Mouse (Mus musculus) adrenal gland, adult 2 months (tissue): ENCODE measurements around the gene Spa17. TPM values are rescaled to one million over a fixed set of nuclear protein-coding genes. Genes with fewer than 3 reads are reported as not detected.

Experiments used
- DNase-seq: peaks from one replicate; pipeline ENCODE4 v3.0.0; 2021
- polyA plus RNA-seq: library from polyadenylated mRNA; depleted of rRNA; stranded (reverse); fragments of >200 nt; gene quantifications from 2 replicates; pipeline ENCODE4 v1.2.3, GENCODE M21; 2012; rRNA removed
- total RNA-seq, 2 experiments: library from RNA; stranded (reverse); gene quantifications; 2 replicates each; pipeline ENCODE4 v1.2.3; 2021

Gene Spa17
- total and polyA plus RNA-seq, 3 experiments: 0.51 to 4.0 (median 3.2) TPM

- no peak for DNase-seq
Measured at GRCm38 (mm10) chr9:37563805-37564204, 49.7 kb downstream of the Spa17 start.

- no peak for DNase-seq
Measured at GRCm38 (mm10) chr9:37560617-37561016, 52.9 kb downstream of the Spa17 start.

GRCm38 (mm10) chr9:37556366-37556765 lies 57.2 kb downstream of the Spa17 start:
- no peak for DNase-seq

GRCm38 (mm10) chr9:37554838-37555748 lies 58.4 kb downstream of the Spa17 start, which contains the start of gene Siae:
Gene Siae, plus strand, starts transcription at chr9:37555698.
- no peak for DNase-seq

- DNase-seq: no peak
Measured at GRCm38 (mm10) chr9:37554279-37554678, 59.2 kb downstream of the Spa17 start.

Other genes starting within 250 kb of the Spa17 start
- under 1 TPM in 1 of 2 experiments, not detected in 1; 0.23 TPM for gene Hepacam, start 246.4 kb downstream of the Spa17 start, total RNA-seq
- 0.26 and 0.40 TPM in 2 replicates for gene Hepacam, start 246.4 kb downstream of the Spa17 start, polyA plus RNA-seq
- gene Robo4, start 211.8 kb downstream of the Spa17 start, total RNA-seq: 10 to 100 TPM; 17.3 to 27.0 TPM
- gene Robo4, start 211.8 kb downstream of the Spa17 start, polyA plus RNA-seq: 47.5 and 54.0 TPM in 2 replicates
- under 1 TPM; 0.62 to 0.75 TPM for gene Robo3, start 180.5 kb downstream of the Spa17 start, total RNA-seq
- 2.9 and 5.9 TPM in 2 replicates for gene Robo3, start 180.5 kb downstream of the Spa17 start, polyA plus RNA-seq
- gene Msantd2, start 124.4 kb downstream of the Spa17 start, total RNA-seq: 10 to 100 TPM; 15.3 to 22.7 TPM
- 26.0 and 29.9 TPM in 2 replicates for gene Msantd2, start 124.4 kb downstream of the Spa17 start, polyA plus RNA-seq
- gene Esam, start 85.6 kb downstream of the Spa17 start, total RNA-seq: 10 to 100 TPM; 23.5 to 42.4 TPM
- 49.2 and 59.1 TPM in 2 replicates for gene Esam, start 85.6 kb downstream of the Spa17 start, polyA plus RNA-seq
- gene Vsig2, start 74.5 kb downstream of the Spa17 start, total RNA-seq: 1 to 10 TPM; 1.8 to 3.0 TPM
- gene Vsig2, start 74.5 kb downstream of the Spa17 start, polyA plus RNA-seq: 8.8 and 8.9 TPM in 2 replicates
- 1 to 10 TPM; 1.5 to 2.8 TPM for gene Nrgn, start 60.8 kb downstream of the Spa17 start, total RNA-seq
- 1.9 and 3.8 TPM in 2 replicates for gene Nrgn, start 60.8 kb downstream of the Spa17 start, polyA plus RNA-seq
- gene Siae, start 58.0 kb downstream of the Spa17 start, total RNA-seq: 10 to 100 TPM; 16.5 to 17.7 TPM
- gene Siae, start 58.0 kb downstream of the Spa17 start, polyA plus RNA-seq: 4.5 and 4.9 TPM in 2 replicates
- gene Tbrg1, start 43.6 kb upstream of the Spa17 start, total RNA-seq: 10 to 100 TPM; 74.5 to 81.1 TPM
- 23.7 and 28.7 TPM in 2 replicates for gene Tbrg1, start 43.6 kb upstream of the Spa17 start, polyA plus RNA-seq
- under 1 TPM in 1 of 2 experiments, not detected in 1; 0.20 TPM for gene Panx3, start 55.5 kb upstream of the Spa17 start, total RNA-seq
- 0.10 and 0.46 TPM in 2 replicates for gene Panx3, start 55.5 kb upstream of the Spa17 start, polyA plus RNA-seq
- not detected for gene Olfr160, start 102.5 kb upstream of the Spa17 start, total RNA-seq
- gene Olfr160, start 102.5 kb upstream of the Spa17 start, polyA plus RNA-seq: not detected in 2 replicates
- not detected for gene Olfr874, start 131.4 kb upstream of the Spa17 start, total RNA-seq
- gene Olfr874, start 131.4 kb upstream of the Spa17 start, polyA plus RNA-seq: not detected in 2 replicates
- gene Olfr875, start 158.1 kb upstream of the Spa17 start, total RNA-seq: not detected
- gene Olfr875, start 158.1 kb upstream of the Spa17 start, polyA plus RNA-seq: not detected in 2 replicates
- not detected for gene Olfr876, start 189.3 kb upstream of the Spa17 start, total RNA-seq
- not detected in 2 replicates for gene Olfr876, start 189.3 kb upstream of the Spa17 start, polyA plus RNA-seq
- 1 to 10 TPM in 1 of 2 experiments, not detected in 1; 1.0 TPM for gene Olfr877, start 240.5 kb upstream of the Spa17 start, total RNA-seq
- gene Olfr877, start 240.5 kb upstream of the Spa17 start, polyA plus RNA-seq: 0.27 and 0.99 TPM in 2 replicates